Comparison of ENCODE assay signal across 11 mouse cellular contexts in the genomic region with DNA sequence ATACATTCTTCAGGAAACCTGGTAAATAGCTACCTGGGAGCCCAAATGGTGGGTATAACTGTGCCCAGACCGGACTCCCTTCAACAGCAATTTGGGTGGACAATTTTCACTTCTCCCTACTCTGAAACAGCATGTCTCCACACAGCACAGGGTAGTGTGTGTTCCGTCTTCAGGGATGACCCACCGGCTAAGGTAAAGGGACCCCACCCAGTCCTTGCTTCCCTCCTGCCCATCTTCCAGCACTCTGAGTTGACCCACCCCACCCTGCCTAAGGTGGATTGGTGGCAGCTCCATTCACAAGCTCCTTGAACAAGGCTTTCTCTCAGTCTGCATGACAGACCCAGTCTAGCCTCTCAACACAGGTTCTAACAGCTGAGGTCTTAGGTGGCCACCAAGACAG. TPM values are rescaled to one million over a fixed set of nuclear protein-coding genes. Genes with fewer than 3 reads are reported as not detected.
DNase-seq lines count a peak whose midpoint lies in the region; ATAC-seq and TF ChIP-seq lines count a peak whose summit lies in the region.
"Had no signal": no experiment of that assay in that cellular context is flagged by ENCODE, and none has a peak within 500 bp of the region (broad histone marks: within the 10 kb centered on the region; RNA-seq: fewer than 3 reads in every experiment).

No protein-coding gene starts in this region.

- TF ChIP-seq RAD21 in CH12.LX (IDR thresholded peaks at IDR 0.05; ENCODE audit: low read depth, low read length): no peak

- no peak for TF ChIP-seq CTCF in CH12.LX (conservative IDR thresholded peaks at IDR 0.05 in 1 of 2, IDR thresholded peaks at IDR 0.05 in 1 of 2; ENCODE audit: low read depth in 2 of 2, low read length in 2 of 2)

- no peaks in the 10 kb centered on the region for H3K27me3 ChIP-seq in heart, embryonic 11.5 days (ENCODE audit: control insufficient read depth, insufficient read depth, low read length)
- H3K27me3 ChIP-seq in CH12.LX (replicated peaks): no peaks in the 10 kb centered on the region
- H3K27me3 ChIP-seq in hindbrain, embryonic 12.5 days: no peaks in the 10 kb centered on the region

- H3K4me1 ChIP-seq in heart, embryonic 11.5 days (ENCODE audit: control insufficient read depth, insufficient read depth, low read length): peaks cover 31% of the 10 kb centered on the region
- peaks cover 59 to 75% of the 10 kb centered on the region in 2 experiments for H3K4me1 ChIP-seq in CH12.LX (ENCODE audit: control insufficient read depth in 1 of 2, insufficient read depth in 2 of 2)
- H3K4me1 ChIP-seq in hindbrain, embryonic 12.5 days: peaks cover 84% of the 10 kb centered on the region

- ATAC-seq in heart, embryonic 11.5 days (replicated peaks; ENCODE audit: insufficient number of reproducible peaks, low FRiP score, low TSS enrichment): no peak
- ATAC-seq in hindbrain, embryonic 12.5 days (ENCODE audit: low FRiP score): no peak
- ATAC-seq in megakaryocyte, adult 5-6 weeks (ENCODE audit: poor library complexity, severe bottlenecking): peak; percentile 8

- no peak overlapping the region for H3K4me3 ChIP-seq in heart, embryonic 11.5 days (ENCODE audit: low read depth, low read length)
- H3K4me3 ChIP-seq in CH12.LX (replicated peaks in 1 of 3; ENCODE audit: low read depth in 2 of 3, low read length in 2 of 3, poor library complexity in 1 of 3): peak overlapping the region in 1 of 3 experiments; percentile 27
- H3K4me3 ChIP-seq in hindbrain, embryonic 12.5 days: no peak overlapping the region

- H3K27ac ChIP-seq in heart, embryonic 11.5 days (ENCODE audit: low read depth, low read length): peak overlapping the region; percentile 50; the same call in 1 of the 2 replicates
- H3K27ac ChIP-seq in CH12.LX (ENCODE audit: insufficient read depth, low read depth): peak overlapping the region; percentile 96
- peak overlapping the region; percentile 64 for H3K27ac ChIP-seq in hindbrain, embryonic 12.5 days

- TF ChIP-seq EP300 in CH12.LX (IDR thresholded peaks at IDR 0.05; ENCODE audit: low read length): no peak

- WGBS in heart, embryonic 11.5 days (ENCODE audit: insufficient replicate concordance): 84% methylated on average over 3 of the region's 3 CpGs
- 91% methylated on average over 3 of the region's 3 CpGs for WGBS in hindbrain, embryonic 12.5 days

- no peaks in the 10 kb centered on the region for H3K9me3 ChIP-seq in heart, embryonic 11.5 days (replicated peaks; ENCODE audit: control insufficient read depth, low read length)
- H3K9me3 ChIP-seq in CH12.LX (replicated peaks; ENCODE audit: low read length): peaks cover 4% of the 10 kb centered on the region
- no peaks in the 10 kb centered on the region for H3K9me3 ChIP-seq in hindbrain, embryonic 12.5 days (replicated peaks)

- no peak for DNase-seq in heart, adult 8-10 months (ENCODE audit: low spot score)
- no peak for DNase-seq in CH12.LX (ENCODE audit: extremely low read depth)
- no peak for DNase-seq in ovary, postnatal 14 days (ENCODE audit: low spot score)
- DNase-seq in embryo, embryonic 10 days (ENCODE audit: low spot score): no peak
- DNase-seq in embryo, embryonic 9.5 days (ENCODE audit: extremely low spot score): no peak
- DNase-seq: adrenal gland, postnatal 10 days; lung, adult 2 months; retina, postnatal 1 day had no signal

- in situ Hi-C loops in CH12.LX (cut with MboI; ENCODE audit: low pct_ligation_motif_present, low pct_unique_long_range_greater_than_20kb, low sequenced_read_pairs): no loop called here

- H3K4me2 ChIP-seq in heart, embryonic 11.5 days: no peak overlapping the region
- H3K4me2 ChIP-seq in CH12.LX (ENCODE audit: insufficient read depth, low read depth, poor library complexity, severe bottlenecking): peak overlapping the region; percentile 83
- H3K4me2 ChIP-seq in hindbrain, embryonic 12.5 days (replicated peaks): no peak overlapping the region

- no peak overlapping the region; the same call in 1 of the 2 replicates for H3K9ac ChIP-seq in heart, embryonic 11.5 days (ENCODE audit: low read depth, low read length)
- peak overlapping the region; percentile 42 for H3K9ac ChIP-seq in CH12.LX (ENCODE audit: insufficient read depth, low read depth)
- H3K9ac ChIP-seq in hindbrain, embryonic 12.5 days: no peak overlapping the region

- dilution Hi-C loops in CH12.LX (cut with MboI; ENCODE audit: extremely low pct_ligation_motif_present, extremely low pct_unique_long_range_greater_than_20kb, low sequenced_read_pairs): no loop called here

- peaks cover 5% of the 10 kb centered on the region for H3K79me2 ChIP-seq in CH12.LX (replicated peaks; ENCODE audit: control insufficient read depth, extremely low read depth, insufficient read depth, poor library complexity, severe bottlenecking)

- TF ChIP-seq POLR2A in CH12.LX (IDR thresholded peaks at IDR 0.05; ENCODE audit: low read depth, low read length): no peak

- peaks cover 16% of the 10 kb centered on the region for H3K36me3 ChIP-seq in heart, embryonic 11.5 days (ENCODE audit: control insufficient read depth, insufficient read depth, low read length)
- peaks cover 49 to 53% of the 10 kb centered on the region in 2 experiments for H3K36me3 ChIP-seq in CH12.LX (replicated peaks in 1 of 2; ENCODE audit: control insufficient read depth in 1 of 2, insufficient read depth in 1 of 2, low read length in 1 of 2)
- peaks cover 49% of the 10 kb centered on the region for H3K36me3 ChIP-seq in hindbrain, embryonic 12.5 days

TF ChIP-seq in CH12.LX, 34 proteins besides CTCF, POLR2A, EP300 and RAD21:
- TF ChIP-seq MEF2A (IDR thresholded peaks at IDR 0.05; ENCODE audit: borderline replicate concordance, low read depth, low read length): no peak
- no peak for TF ChIP-seq MAFK (IDR thresholded peaks at IDR 0.05; ENCODE audit: insufficient replicate concordance, low read length)
- TF ChIP-seq ZNF384 (IDR thresholded peaks at IDR 0.05; ENCODE audit: low read depth, low read length): no peak
- no peak for TF ChIP-seq PAX5 (IDR thresholded peaks at IDR 0.05; ENCODE audit: low read length)
- no peak for TF ChIP-seq NRF1 (IDR thresholded peaks at IDR 0.05; ENCODE audit: low read depth, low read length)
- no peak for TF ChIP-seq UBTF (IDR thresholded peaks at IDR 0.05; ENCODE audit: low read depth, low read length)
- no peak for TF ChIP-seq CHD2 (IDR thresholded peaks at IDR 0.05; ENCODE audit: low read length)
- no peak for TF ChIP-seq BHLHE40 (IDR thresholded peaks at IDR 0.05; ENCODE audit: low read depth, low read length)
- TF ChIP-seq POLR2AphosphoS2 (IDR thresholded peaks at IDR 0.05; ENCODE audit: low read depth, low read length): no peak
- no peak for TF ChIP-seq KAT2A (IDR thresholded peaks at IDR 0.05; ENCODE audit: insufficient replicate concordance, low read length)
- no peak for TF ChIP-seq GABPA (IDR thresholded peaks at IDR 0.05; ENCODE audit: insufficient replicate concordance, low read depth, low read length)
- TF ChIP-seq E2F4 (IDR thresholded peaks at IDR 0.05; ENCODE audit: insufficient replicate concordance, low read depth, low read length): no peak
- TF ChIP-seq USF2 (conservative IDR thresholded peaks at IDR 0.05; ENCODE audit: low read depth, low read length): no peak
- no peak for TF ChIP-seq ZKSCAN1 (IDR thresholded peaks at IDR 0.05; ENCODE audit: borderline replicate concordance, low read depth, low read length)
- TF ChIP-seq MAZ (IDR thresholded peaks at IDR 0.05; ENCODE audit: low read depth, low read length): no peak
- TF ChIP-seq TBP (conservative IDR thresholded peaks at IDR 0.05; ENCODE audit: low read depth, low read length): no peak

RNA-seq across cellular contexts. Expression of gene Notch1, which starts 33.6 kb away (rescaled TPM):
- polyA plus RNA-seq in heart, embryonic 11.5 days (2014; fragmentation: Nextera tagmentation; extraction: Ambion mirVana): 20.9 and 23.5 TPM in 2 replicates
- total RNA-seq in heart, adult 8-10 months (2022): 10 to 100 TPM; 22.2 to 36.5 (median 29.1) TPM
- total RNA-seq in CH12.LX (2012; rRNA removed) (11.4 and 13.1 TPM in 2 replicates), CH12.LX (2014; rRNA removed) (0.86 and 0.98 TPM in 2 replicates)
- 2.7 and 3.8 TPM in 2 replicates for polyA plus RNA-seq in CH12.LX (2012; ENCODE audit: insufficient read length, low read depth)
- polyA plus RNA-seq in hindbrain, embryonic 12.5 days (2016; fragmentation: Nextera tagmentation; extraction: Ambion mirVana): 38.0 and 41.0 TPM in 2 replicates
- total RNA-seq in megakaryocyte, adult 5-6 weeks (2015): 37.6 and 43.0 TPM in 2 replicates
- total RNA-seq in megakaryocyte, adult 5-6 weeks (2017): 22.3 and 48.3 TPM in 2 replicates

RNA-seq across cellular contexts. Expression of gene Sec16a, which starts 37.8 kb away (rescaled TPM):
- polyA plus RNA-seq in heart, embryonic 11.5 days (2014; fragmentation: Nextera tagmentation; extraction: Ambion mirVana): 23.6 and 27.1 TPM in 2 replicates
- 10 to 100 TPM; 40.7 to 45.7 (median 41.7) TPM for total RNA-seq in heart, adult 8-10 months (2022)
- total RNA-seq in CH12.LX (2012; rRNA removed) (31.8 and 36.3 TPM in 2 replicates), CH12.LX (2014; rRNA removed) (22.5 and 22.8 TPM in 2 replicates)
- 28.6 and 38.9 TPM in 2 replicates for polyA plus RNA-seq in CH12.LX (2012; ENCODE audit: insufficient read length, low read depth)
- 32.3 and 35.3 TPM in 2 replicates for polyA plus RNA-seq in hindbrain, embryonic 12.5 days (2016; fragmentation: Nextera tagmentation; extraction: Ambion mirVana)
- total RNA-seq in megakaryocyte, adult 5-6 weeks (2015): 41.6 and 43.9 TPM in 2 replicates
- total RNA-seq in megakaryocyte, adult 5-6 weeks (2017): 31.1 and 34.6 TPM in 2 replicates
